Mouse (Mus musculus): ENCODE measurements around the gene Auts2.

Gene Auts2

GRCm38 (mm10) chr5:131491843-131492242 lies 1051.3 kb downstream of the Auts2 start:
- DNase-seq: peak in 1 of 2 experiments; percentile 12

- no peak for DNase-seq
These were observed 1052.3 kb downstream of the Auts2 start for GRCm38 (mm10) chr5:131490811-131491210.

GRCm38 (mm10) chr5:131489846-131490245 lies 1053.3 kb downstream of the Auts2 start:
- no peak for DNase-seq

- DNase-seq: no peak
These were observed 1056.6 kb downstream of the Auts2 start for GRCm38 (mm10) chr5:131486527-131486926.

GRCm38 (mm10) chr5:131475278-131475677 lies 1067.9 kb downstream of the Auts2 start:
- no peak for DNase-seq

- DNase-seq: no peak
These were observed 1074.5 kb downstream of the Auts2 start for GRCm38 (mm10) chr5:131468609-131469008.

- no peak for DNase-seq
These were observed 1077.0 kb downstream of the Auts2 start for GRCm38 (mm10) chr5:131466131-131466530.

GRCm38 (mm10) chr5:131463402-131463801 lies 1079.7 kb downstream of the Auts2 start:
- DNase-seq: no peak

- DNase-seq: peak; percentile 11 to 30
These were observed 1083.2 kb downstream of the Auts2 start for GRCm38 (mm10) chr5:131459951-131460350.

- DNase-seq: peak; percentile 10 to 20
These were observed 1083.6 kb downstream of the Auts2 start for GRCm38 (mm10) chr5:131459549-131459948.

- no peak for DNase-seq
These were observed 1084.4 kb downstream of the Auts2 start for GRCm38 (mm10) chr5:131458700-131459099.

GRCm38 (mm10) chr5:131457999-131458398 lies 1085.1 kb downstream of the Auts2 start:
- DNase-seq: no peak

- DNase-seq: no peak
These were observed 1093.8 kb downstream of the Auts2 start for GRCm38 (mm10) chr5:131449181-131449868.

GRCm38 (mm10) chr5:131435239-131435876 lies 1107.8 kb downstream of the Auts2 start:
- DNase-seq: no peak

GRCm38 (mm10) chr5:131433291-131433690 lies 1109.9 kb downstream of the Auts2 start:
- DNase-seq: no peak

- DNase-seq: no peak
These were observed 1111.2 kb downstream of the Auts2 start for GRCm38 (mm10) chr5:131431896-131432295.

GRCm38 (mm10) chr5:131430109-131430508 lies 1113.0 kb downstream of the Auts2 start:
- DNase-seq: peak; percentile 77 to 79

GRCm38 (mm10) chr5:131429563-131429962 lies 1113.6 kb downstream of the Auts2 start:
- no peak for DNase-seq

GRCm38 (mm10) chr5:131427734-131428413 lies 1115.3 kb downstream of the Auts2 start:
- peak; percentile 88 for DNase-seq

- no peak for DNase-seq
These were observed 1120.4 kb downstream of the Auts2 start for GRCm38 (mm10) chr5:131422737-131423136.

GRCm38 (mm10) chr5:131420406-131420805 lies 1122.7 kb downstream of the Auts2 start:
- DNase-seq: no peak

GRCm38 (mm10) chr5:131415902-131416545 lies 1127.1 kb downstream of the Auts2 start:
- no peak for DNase-seq

- DNase-seq: no peak
These were observed 1144.9 kb downstream of the Auts2 start for GRCm38 (mm10) chr5:131398250-131398649.
